Comparison of ENCODE assay signal across 22 mouse cellular contexts in the genomic region with DNA sequence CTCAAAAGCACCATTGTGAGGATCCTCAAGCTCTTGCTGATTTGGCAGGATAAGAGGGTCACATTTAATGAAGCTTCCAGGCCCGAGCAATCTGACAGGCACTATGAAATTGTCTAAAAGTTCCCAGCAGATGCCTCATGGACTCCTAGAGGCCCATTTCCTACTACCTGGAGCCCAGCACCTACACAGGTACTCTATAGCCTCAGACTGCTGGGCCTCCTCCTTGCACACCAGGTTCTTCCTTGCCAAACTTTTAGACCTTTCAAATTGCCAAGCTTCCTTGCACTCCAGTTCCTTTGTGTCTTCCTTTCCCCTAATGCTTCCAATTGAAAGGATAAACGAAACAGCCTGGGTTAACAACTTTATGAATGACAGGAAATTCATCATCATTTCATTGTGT.
"Had no signal": no experiment of that assay in that cellular context is flagged by ENCODE, and none has a peak within 500 bp of the region (broad histone marks: within the 10 kb centered on the region; RNA-seq: fewer than 3 reads in every experiment).

No protein-coding gene starts in this region.

- ATAC-seq: liver, postnatal 0 days; midbrain, embryonic 13.5 days; midbrain, embryonic 16.5 days had no signal

- DNase-seq: kidney, adult 18-20 months; kidney, adult 9 months; kidney, postnatal 14 days; kidney, postnatal 4 days; left cerebral cortex, postnatal 4 days; liver, postnatal 0 days; lung, postnatal 14 days; retina, postnatal 1 day; right cerebral cortex, postnatal 25 days; thymus, postnatal 25 days had no signal

- H3K4me2 ChIP-seq: limb, embryonic 12.5 days; limb, embryonic 15.5 days; liver, embryonic 11.5 days; lung, embryonic 15.5 days; midbrain, embryonic 13.5 days; neural tube, embryonic 13.5 days; stomach, embryonic 15.5 days had no signal

- H3K4me1 ChIP-seq: limb, embryonic 12.5 days; limb, embryonic 15.5 days; megakaryocyte, embryonic 14.5 days; stomach, embryonic 15.5 days had no signal

- H3K27ac ChIP-seq: limb, embryonic 12.5 days; limb, embryonic 15.5 days; liver, embryonic 14.5 days; lung, embryonic 15.5 days; midbrain, embryonic 10.5 days; midbrain, embryonic 13.5 days; neural tube, embryonic 13.5 days; stomach, embryonic 15.5 days had no signal

- H3K9ac ChIP-seq: limb, embryonic 12.5 days; limb, embryonic 15.5 days; liver, embryonic 14.5 days; liver, postnatal 0 days; lung, embryonic 15.5 days; midbrain, embryonic 13.5 days; neural tube, embryonic 13.5 days; stomach, embryonic 15.5 days had no signal

- H3K9me3 ChIP-seq: limb, embryonic 12.5 days; limb, embryonic 15.5 days; lung, embryonic 15.5 days; megakaryocyte, embryonic 14.5 days; midbrain, embryonic 10.5 days; midbrain, embryonic 13.5 days; neural tube, embryonic 13.5 days; stomach, embryonic 15.5 days had no signal

- H3K4me3 ChIP-seq: limb, embryonic 12.5 days; limb, embryonic 15.5 days; lung, embryonic 15.5 days; megakaryocyte, embryonic 14.5 days; midbrain, embryonic 10.5 days; midbrain, embryonic 13.5 days; myocyte; neural tube, embryonic 13.5 days; stomach, embryonic 15.5 days had no signal

- H3K36me3 ChIP-seq: limb, embryonic 12.5 days; limb, embryonic 15.5 days; lung, embryonic 15.5 days; midbrain, embryonic 10.5 days; stomach, embryonic 15.5 days had no signal

- H3K27me3 ChIP-seq: limb, embryonic 15.5 days; lung, embryonic 15.5 days; midbrain, embryonic 13.5 days; neural tube, embryonic 13.5 days; stomach, embryonic 15.5 days had no signal
